Mouse (Mus musculus) left cerebral cortex, adult 8-10 months (tissue): Measurements from ENCODE around the gene Clip1. TPM values are rescaled to one million over a fixed set of nuclear protein-coding genes. Genes with fewer than 3 reads are reported as not detected.
A peak's percentile ranks its signal among the peaks of the same experiment; 100 is the strongest.
"Not testable (repeated sequence)": the region's sequence is repeated elsewhere in the genome, so short reads cannot be mapped to it uniquely, and the experiment has no call there.

ENCODE experiments used
- DNase-seq, 2 experiments: peaks; one replicate each; pipeline ENCODE4 v3.0.0; 2022; ENCODE audit warnings: low spot score in 2 of 2
- total RNA-seq, 4 experiments: library from RNA; stranded (reverse); gene quantifications; 2 replicates each; pipeline ENCODE4 v1.2.4; 2022

Gene Clip1
- total RNA-seq, result 100 to 1,000 TPM; 113 to 125 (median 122) TPM

DNA sequence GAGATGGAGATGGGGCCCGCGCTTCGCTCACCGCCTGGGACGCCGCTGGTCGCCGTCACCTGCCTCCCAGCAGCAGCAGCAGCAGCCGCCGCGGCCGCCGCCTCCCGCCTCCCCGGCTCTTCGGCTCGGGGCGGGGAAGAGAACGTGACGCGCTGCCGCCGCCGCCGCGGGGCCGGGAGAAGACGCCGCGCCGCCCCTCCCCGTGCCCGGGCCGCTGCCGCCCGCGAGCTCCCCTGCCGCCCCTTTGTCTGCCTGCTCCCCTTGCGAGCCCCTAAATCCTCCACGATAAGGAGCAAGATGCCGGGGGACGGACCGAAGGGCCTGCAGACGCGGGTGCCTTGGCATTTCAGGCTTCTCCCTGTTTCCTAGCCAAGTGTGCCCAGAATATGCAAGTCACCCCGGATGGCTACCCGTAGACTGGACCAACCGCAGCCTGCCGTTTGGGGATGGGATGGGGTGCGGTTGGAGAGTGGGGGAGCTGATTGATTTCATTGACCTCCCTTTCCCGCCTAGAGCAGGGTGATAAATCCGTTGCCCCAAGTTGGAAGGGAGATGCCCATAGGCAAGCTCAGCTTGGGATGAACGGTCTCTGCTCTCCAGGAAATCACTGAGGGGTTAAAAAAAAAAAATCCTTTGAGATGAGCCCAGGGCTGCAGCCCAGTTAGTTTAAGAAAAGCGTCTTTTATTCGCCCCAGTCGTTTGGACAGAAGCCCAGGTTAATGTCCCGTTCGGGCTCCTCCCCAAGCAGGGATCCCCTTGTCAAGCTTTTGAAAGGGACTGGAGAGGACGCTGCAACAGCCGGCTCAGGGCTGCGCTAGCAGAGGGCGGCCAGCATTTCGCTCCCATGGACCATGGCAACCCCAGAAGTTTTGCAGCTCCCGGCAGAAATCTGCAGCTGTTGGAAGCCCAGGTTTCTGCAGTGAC, at the start of gene Clip1:
Gene Clip1, minus strand, starts transcription at position 398 of the 924 bp plus-strand sequence.
- peak; percentile 59 for DNase-seq

GRCm38 (mm10) chr5:123730981-123731380, 46.6 kb upstream of the Clip1 start:
- no peak for DNase-seq

- not testable (repeated sequence) for DNase-seq
These were observed 39.4 kb upstream of the Clip1 start for GRCm38 (mm10) chr5:123723816-123724215.

GRCm38 (mm10) chr5:123720328-123721311, 36.2 kb upstream of the Clip1 start, which contains the start of gene Zcchc8:
Gene Zcchc8 (minus strand): TSS chr5:123721100.
- peak; percentile 87 to 96 for DNase-seq

GRCm38 (mm10) chr5:123714622-123715021, 30.2 kb upstream of the Clip1 start:
- no peak for DNase-seq

- no peak for DNase-seq
These were observed 29.4 kb upstream of the Clip1 start for GRCm38 (mm10) chr5:123713782-123714181.

GRCm38 (mm10) chr5:123709571-123709970, 25.2 kb upstream of the Clip1 start:
- DNase-seq, result no peak

DNA sequence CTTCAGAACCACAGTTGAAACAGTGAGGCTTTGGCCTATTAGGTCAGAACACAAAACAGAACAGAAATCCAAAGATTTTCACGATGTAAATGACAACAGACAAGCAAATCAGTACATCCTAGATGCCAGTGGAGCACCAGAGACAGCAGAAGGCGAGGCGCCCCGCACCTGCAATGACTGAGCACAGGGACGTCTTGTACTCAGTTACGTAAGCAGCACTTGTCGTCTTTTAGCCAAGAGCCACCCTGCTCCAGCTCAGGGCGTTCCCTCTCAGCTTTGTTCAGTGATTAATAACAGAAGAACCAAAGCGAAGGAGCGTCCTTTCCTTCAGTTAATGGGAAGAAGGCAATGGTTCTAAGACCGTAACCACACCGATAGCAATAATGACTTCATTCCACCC, 24.2 kb upstream of the Clip1 start:
- no peak for DNase-seq

DNA sequence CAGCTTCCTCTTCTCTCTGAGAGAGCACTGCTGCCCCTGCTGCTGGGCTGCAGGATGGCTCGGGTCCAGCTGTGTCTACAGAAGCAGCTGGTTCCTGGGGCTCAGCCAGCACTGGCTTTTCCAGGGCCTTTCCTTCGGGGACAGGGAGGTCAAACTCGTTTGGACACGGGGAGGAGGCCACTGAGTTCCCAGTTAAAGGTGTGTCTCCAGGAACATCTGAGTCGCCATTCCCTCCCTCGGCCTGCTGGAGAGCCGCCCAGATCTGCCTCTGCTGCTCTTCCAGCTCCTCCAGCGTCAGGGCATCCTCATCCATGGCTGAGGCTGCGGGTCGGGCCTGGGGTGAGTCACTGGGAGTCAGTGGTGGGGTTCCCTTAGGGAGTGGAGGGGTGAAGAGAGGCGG, 16.2 kb upstream of the Clip1 start:
- peak; percentile 18 to 20 for DNase-seq

- no peak for DNase-seq
These were observed 14.8 kb upstream of the Clip1 start for GRCm38 (mm10) chr5:123699198-123699597.

DNA sequence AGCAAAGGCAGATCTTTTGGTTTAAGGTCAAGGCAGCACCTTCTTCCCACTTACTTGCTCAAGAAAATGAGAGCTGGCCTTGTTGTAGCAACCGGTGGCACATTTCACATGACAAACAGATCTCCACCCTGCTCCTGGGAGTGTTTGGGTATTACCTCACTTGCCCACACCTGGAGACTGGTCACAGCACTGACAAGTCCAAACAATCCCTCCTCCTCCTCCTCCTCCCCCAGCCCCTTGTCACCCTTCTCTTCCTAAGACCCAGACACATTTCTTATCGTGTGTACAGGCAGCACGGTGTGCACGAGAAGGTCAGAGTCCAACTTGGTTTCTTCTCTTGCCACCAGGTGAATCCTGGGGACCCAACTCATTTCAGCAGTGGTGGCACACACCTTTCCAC, 12.5 kb upstream of the Clip1 start:
- no peak for DNase-seq

DNA sequence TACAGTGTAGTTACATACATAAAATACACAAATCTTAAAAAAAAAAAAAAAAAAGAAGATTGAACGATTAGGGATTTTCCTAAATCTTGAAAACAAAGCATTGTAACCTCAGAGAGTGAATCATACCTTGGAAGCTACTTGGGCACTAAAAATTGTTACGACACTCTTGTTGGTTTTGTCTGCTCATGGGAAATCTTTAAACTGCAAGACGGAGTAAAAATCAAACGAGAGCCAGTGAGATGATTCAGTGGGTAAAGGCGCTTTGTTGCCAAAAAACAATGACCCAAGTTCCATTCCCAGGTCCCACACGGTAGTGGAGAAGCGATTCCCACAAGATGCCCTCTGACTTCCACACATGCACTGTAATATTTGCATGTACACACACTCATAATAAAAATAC, 11.8 kb upstream of the Clip1 start:
- no peak for DNase-seq

DNA sequence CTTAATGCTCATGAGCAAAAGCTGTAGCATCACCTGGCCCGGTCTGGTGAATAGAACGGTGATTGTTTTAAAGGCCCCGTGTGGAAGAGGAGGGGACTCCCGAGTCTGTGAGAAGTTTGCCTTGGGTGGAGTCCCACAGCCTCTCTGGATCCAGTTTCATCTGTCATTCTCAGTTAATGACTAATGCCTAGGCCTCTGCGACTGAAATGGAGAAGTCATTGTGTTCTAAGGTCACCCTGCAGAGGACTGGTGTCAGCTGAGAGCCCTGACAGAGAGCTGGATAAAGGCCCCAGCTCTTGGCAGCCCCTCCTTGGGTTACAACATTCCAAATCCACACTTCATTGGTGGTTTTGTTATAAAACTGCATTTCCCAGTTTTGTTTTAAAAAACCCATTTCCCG, 10.1 kb upstream of the Clip1 start:
- DNase-seq, result no peak

GRCm38 (mm10) chr5:123683377-123684220, 819 bp downstream of the Clip1 start:
- peak in 1 of 2 experiments; percentile 52 for DNase-seq

DNA sequence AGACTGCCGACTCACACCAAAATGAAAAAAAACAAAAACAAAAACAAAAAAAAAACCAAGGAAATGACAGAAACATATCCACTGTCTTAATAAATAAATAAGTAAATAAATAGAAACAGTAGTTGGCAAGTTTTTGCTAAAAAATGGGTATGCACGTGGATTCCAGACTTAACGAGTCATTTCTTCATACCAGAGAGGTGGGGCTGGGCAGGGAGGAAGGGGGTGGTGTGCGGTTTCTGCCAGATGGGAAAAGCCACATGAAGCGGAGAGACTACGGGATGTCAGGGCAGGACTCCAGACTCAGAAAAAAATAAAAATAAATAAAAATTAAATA, 1.4 kb downstream of the Clip1 start:
- DNase-seq, result no peak

DNA sequence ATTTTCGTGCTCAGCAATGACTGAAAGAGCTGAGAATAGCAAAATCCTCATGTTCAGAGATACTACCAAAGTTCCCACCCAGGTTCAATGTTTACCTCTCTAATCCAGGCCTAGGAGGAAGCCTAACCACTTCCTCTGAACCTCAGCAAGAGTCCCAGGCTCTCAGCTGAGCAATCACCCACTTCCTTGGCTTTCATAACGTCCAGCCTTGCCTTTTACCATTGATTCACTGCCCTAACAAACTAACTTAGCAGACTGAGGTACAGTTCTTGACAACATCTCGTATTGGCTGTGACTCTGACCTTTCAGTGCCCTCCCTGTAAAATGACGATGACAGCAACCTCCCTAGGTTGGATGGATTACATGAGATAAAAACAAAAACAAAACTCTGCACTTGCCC, 2.0 kb downstream of the Clip1 start:
- no peak for DNase-seq

GRCm38 (mm10) chr5:123679546-123680263, 4.7 kb downstream of the Clip1 start:
- no peak for DNase-seq

DNA sequence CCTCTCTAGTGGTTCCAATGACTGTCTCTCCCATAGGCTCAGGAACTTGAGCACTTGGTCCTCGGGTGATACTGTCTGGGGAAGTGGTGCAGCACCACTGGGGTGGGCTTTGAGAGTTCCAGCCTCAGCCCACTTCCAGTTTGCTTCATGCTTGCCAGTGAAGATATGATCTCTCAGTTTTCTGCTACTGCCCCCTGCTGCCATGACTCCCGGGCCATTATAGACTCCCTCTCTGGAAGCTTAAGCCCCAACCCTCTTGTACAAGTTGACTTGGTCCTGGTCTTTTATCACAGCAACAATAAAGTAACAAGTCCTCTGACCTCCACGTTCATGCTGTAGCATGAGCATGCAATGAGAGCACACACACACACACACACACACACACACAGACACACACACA, 5.3 kb downstream of the Clip1 start:
- DNase-seq, result no peak

DNA sequence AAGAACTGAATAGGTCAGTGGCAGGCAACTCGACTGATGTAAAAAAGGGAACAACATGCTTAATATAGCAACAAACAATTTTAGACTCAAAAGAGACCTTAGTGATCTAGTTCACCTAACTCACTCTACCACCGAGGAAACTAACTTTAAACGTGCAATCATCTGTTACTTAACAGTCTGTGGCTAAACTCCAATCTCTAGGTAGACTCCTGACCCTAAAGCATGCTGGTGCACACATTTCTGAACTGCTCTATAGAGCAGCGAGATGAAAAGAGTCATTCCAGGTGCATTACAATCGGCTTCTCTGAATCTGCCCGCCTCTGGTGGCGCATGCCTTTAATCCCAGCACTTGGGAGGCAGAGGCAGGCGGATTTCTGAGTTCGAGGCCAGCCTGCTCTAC, 8.7 kb downstream of the Clip1 start:
- DNase-seq, result no peak

DNA sequence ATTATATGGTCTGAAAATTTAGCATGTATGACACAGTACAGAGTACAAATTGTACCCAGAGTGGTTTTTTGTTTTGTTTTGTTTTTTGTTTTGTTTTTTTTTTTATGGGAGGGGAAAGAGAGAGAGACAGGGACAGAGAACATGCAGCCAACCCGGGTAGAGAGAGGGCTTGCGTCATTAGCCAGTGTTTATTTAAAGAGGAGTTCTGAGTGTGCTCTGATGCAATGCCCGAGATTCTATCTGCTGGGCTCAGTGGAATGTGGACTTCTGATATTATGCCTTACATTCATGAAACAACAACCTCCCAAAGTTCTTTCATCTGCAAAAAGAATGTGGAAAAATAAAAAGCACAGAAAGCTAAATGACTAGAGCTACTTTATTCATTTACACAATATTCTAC, 9.2 kb downstream of the Clip1 start:
- DNase-seq, result no peak

- DNase-seq, result no peak
These were observed 13.0 kb downstream of the Clip1 start for GRCm38 (mm10) chr5:123671473-123671820.
